Mouse (Mus musculus): ENCODE measurements at regions not wholly inside any gene's neighbourhood (a gene's known extent, or its start where the extent isn't known, plus 50 kb on each side); places are given as distances from the start of the nearest gene placed in this dataset.
A peak's percentile ranks its signal among the peaks of the same experiment; 100 is the strongest.

- peak; percentile 74 for DNase-seq
Measured at GRCm38 (mm10) chr13:92986719-92987553, 142.4 kb downstream of the Mtx3 start.

DNA sequence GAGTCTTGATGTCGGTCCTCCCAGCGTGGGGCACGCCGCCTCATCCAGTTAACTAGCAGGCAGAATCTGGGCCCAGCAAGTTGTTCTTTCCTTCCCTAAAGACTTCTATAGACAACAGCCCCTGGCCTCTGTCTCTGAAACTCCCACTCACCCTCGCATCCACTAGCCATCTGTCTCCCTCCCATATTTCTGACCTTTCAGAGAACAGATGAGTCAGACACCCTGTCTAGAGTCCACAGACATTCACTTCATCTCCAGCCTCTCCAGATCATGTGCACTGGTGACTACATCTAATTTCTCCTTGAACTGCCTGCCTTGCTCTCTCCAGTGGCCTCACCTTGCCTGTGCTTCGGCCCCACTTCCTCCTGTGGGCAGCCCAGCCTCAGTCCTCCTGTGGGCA lies 143.1 kb downstream of the Mtx3 start:
- DNase-seq, result no peak

- no peak for DNase-seq
Measured at GRCm38 (mm10) chr13:92988600-92988999, 144.0 kb downstream of the Mtx3 start.

GRCm38 (mm10) chr13:92990316-92991206 lies 146.0 kb downstream of the Mtx3 start:
- DNase-seq, result no peak

All from lung, postnatal 10 days (tissue).